Mouse (Mus musculus): Measurements from ENCODE around the gene Ap2a2. TPM values are rescaled to one million over a fixed set of nuclear protein-coding genes. Genes with fewer than 3 reads are reported as not detected.

Gene Ap2a2
- total RNA-seq (2021) = 10 to 100 TPM; 51.7 to 56.6 TPM
- long read RNA-seq, experiment 1, full-length matches to known transcripts = 104 of 169 reads
- long read RNA-seq, experiment 1, partial matches to known transcripts = 12 of 169 reads
- long read RNA-seq, experiment 1, other reads (novel, unspliced or antisense) = 53 of 169 reads
- long read RNA-seq, experiment 2, full-length matches to known transcripts = 66 of 109 reads
- long read RNA-seq, experiment 2, partial matches to known transcripts = 8 of 109 reads
- long read RNA-seq, experiment 2, other reads (novel, unspliced or antisense) = 35 of 109 reads

DNA sequence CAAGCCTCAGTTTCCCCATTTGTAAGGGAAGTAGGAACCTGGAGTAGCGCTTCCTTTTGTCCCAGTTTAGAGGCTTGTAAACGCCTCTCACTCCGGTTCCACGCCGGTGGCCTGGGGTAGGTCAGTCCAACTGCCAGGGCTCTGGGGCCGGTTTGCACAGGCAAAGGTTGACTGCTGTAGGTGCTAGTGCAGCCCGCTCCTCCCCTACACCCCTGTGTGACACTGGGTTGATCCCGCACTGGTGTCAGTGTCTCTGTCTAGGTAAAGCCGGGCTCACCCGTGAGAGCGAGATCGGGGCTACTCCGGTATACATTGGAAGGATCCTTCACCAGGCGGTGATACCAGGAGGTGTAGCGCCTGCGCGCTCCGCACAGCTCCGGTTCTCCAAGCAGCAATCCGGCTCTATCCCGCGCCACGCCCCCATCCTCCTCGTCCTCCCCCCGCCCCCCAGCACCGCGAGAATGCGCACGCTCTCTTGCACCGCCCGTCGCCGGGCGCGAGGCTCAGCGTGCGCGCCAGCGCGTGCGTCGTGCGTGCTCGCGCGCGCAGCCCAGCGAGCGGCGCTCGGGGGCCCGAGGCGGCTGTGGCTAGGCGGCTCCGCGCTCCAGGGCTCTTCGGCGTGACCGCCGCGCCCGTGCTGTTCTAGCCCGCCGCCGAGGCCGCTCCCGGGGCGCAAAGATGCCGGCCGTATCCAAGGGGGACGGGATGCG, at the start of gene Ap2a2:
Gene Ap2a2 (plus strand): TSS at position 492 of the 710 bp plus-strand sequence.
- DNase-seq (ENCODE audit: low spot score) = peak; percentile 85

DNA sequence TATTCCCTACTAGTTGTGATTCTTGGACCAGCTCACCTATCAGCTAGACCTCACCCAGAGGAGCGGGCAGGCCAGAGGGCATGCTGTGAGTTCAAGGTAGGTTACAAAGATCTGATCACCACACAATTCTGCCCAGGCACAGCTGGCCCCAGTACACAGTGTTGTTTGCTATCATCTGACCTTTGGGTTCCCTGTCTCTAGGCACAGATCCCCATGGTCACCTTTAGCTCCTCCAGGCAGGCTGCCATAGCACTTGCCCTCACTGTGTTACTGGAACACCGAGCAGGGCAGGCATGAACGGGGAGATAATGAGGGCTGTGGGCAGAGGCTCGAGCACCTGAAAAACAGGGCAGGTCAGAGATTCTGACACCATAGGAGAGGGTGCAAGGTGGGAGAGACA, 44.3 kb upstream of the Ap2a2 start:
- DNase-seq (ENCODE audit: low spot score) = no peak

DNA sequence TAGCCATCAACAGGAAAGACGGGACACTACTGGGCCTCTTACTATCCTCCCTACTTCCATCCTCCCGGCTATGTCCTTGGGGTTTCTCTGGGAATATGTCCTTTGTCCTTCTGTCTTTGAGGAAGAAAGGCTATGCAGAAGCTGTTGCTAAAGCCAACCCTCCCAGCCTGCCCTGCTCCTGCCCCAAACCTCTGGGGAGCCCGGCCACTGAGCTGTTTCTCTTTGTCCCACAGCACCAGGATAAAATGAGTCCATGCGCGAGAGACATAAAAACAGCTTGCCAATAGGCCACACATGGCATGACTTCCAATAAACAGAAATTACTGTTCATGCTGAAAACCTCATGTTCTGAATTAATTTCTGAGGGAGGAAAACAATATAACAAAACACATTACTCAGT, 43.7 kb upstream of the Ap2a2 start:
- no peak for DNase-seq (ENCODE audit: low spot score)

DNA sequence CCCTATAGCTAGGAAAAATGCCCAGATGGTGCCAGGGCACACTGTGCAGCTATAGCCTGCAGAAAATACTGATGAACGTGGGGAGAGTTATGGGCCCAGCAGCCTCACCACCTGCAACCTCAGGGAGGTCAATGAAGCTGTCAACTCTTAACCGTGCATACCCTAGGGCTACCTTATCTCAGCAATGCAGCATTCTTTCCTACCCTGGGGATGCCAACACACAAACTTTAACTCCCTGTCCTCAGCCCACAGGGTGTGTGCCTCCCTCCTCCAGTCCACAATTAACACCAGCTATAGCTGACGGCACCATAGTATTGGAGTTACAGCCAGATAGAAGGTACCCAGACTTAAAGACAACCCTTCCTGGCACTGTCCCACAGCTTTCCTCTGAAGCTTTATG, 43.0 kb upstream of the Ap2a2 start:
- DNase-seq (ENCODE audit: low spot score) = no peak

DNA sequence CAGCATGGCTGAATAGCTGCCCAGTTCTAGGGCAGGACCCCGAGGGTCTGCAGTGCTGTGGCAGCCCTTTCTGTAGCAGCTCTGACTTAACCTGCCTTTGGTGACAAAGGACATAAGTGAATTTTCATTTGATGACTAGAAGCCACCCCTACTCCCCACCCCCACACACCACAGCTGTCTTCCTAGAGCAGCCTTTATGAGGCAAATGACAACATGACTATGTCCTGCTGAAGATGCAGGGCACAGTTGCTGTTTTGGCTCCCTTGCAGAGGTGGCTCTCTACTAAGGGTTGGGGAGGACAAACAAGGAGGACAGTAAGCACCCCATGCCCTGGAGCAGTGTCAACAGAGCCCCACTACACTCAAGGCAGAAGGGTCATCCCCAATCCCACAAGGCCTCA, 42.2 kb upstream of the Ap2a2 start:
- no peak for DNase-seq (ENCODE audit: low spot score)

DNA sequence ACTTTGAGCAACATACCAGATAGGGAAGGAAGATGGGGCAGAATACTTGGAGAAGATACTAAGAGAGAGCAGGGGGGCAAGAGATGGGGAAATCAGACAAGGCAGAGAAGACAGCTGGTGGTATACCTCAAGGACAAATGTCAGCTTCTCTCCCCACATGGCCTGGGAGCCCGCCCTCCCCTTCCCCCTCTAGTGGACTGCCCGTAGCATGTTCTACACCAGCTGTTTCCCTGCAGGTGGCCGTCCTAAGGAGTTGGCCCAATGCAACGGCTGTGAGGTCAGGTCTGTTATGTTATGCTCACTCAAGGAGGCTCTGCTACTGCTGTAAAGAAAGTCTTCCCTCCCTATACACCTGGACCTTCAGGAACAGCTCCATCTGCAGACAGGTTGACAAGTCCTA, 39.0 kb upstream of the Ap2a2 start:
- DNase-seq (ENCODE audit: low spot score) = no peak

DNA sequence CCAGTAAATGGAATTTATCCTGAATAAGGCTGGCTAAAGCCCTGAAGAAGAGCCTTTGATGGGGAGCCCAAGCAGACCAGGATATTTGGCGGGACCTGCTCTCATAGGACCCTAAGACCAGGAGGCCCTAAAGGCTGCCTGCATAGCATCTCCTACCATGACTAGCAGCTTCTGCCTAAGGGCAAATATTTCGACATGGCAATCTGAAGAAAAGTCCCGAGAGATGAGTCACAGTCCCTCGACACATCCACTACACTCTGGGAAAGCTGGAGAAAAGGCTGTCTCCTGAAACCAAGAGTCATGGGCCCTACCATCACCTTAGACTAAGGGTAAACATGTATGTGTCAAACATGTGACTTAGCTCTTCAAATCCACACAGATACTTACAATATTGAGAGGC, 37.7 kb upstream of the Ap2a2 start:
- DNase-seq (ENCODE audit: low spot score) = no peak

DNA sequence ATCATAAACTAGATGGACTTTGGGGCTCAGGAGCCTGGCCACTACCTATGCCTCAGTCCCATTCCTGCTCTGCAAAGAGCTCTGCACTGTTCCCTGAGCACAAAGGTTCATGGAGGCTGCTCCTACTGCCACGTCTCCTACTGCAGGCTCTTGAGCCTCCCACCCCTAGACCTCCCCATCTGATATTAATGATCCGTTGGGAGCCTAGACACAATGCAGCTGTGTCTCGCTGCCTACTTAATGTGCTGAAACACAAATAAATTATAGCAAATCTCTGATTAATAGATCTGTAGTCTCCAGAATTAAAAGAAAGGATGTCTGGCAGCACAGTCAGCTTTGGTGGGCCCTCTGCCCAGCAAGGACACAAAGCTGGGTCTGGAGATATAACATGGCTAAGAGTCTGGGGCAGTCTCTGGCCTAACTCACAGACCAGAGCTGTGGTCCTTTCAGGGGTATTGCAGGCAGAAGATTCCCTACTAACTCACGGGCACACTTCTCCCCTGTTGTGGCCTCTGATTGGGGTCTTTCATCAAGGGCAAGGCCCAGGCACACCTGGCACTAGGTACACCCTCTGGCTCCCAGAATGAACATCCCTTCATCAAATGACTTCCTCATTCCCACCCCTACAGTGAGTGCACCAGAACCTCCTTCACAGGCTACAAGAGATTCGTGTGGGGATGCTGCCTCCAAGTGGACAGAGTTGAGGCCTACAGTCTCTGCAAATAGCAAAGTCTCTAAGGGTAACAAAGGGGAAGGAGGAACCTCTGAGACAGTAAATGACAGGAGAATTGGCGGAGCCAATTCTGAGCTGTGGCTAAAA, 37.0 kb upstream of the Ap2a2 start:
- DNase-seq (ENCODE audit: low spot score) = peak; percentile 79

DNA sequence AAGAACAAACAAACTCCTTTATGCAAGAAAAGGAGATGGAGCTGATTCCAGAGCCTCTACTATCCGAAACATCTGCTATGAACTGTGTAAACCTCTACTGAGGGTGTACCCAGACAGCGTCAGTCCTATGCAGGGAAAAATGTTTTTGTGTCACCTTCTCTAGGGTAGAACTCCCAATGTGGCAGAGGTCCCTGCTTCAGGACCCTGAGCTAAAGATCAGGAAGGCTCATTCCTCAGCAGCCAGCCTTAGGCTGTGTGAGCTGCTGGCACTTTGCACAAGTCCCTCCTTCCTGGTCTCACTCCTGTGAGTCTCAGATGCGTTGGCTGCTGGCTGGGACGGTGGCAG, 36.4 kb upstream of the Ap2a2 start:
- DNase-seq (ENCODE audit: low spot score) = no peak

DNA sequence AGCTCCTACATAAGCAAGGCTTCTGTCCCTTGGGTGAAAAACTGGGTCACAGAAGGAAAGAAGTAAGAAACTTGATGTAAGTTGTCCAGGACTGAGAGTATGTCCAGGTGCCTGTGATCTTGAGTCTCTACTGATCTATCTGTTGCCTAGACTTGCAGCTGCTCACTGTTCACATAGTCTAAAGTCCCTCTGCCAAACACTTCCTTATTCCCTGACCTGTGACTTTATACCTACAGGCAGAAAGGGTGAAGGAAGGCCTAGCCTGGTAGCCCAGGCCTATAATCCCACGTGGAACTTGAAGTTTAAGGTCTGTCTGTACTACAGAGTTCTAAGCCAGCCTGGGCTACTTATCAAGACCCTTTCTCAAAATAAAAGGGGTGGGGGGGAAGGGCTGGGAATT, 26.4 kb upstream of the Ap2a2 start:
- DNase-seq (ENCODE audit: low spot score) = no peak

DNA sequence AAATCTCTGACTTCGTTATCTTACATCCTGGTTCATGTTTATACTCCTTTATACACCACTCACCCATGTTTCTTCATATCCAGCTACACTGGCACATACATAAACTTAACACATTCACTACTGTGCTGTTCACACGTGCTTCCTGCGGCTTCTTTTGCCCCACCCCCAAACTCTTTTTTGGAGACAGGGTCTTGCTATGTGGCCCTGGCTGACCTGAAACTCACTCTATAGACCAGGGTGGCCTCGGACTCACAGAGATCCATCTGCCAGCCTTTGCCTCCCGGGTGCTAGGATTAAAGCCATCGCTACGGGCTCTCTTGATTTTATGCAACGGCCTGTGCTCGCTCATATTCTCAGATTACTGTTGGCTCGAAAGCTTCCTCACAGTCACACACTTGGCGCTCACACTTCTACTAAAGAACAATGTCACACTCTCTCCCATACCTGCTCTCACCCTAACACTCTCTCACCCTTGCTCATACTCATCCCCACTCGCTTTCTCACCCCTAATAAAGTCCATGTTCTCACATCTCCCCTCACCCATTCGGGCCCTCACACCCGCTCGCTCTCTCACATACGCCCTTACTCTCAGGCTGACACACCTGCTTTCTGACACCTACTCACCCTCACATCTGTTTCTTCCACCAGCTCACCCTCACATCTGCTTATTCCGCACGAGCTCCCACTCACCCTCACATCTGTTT, 23.0 kb upstream of the Ap2a2 start:
- DNase-seq (ENCODE audit: low spot score) = peak; percentile 19

DNA sequence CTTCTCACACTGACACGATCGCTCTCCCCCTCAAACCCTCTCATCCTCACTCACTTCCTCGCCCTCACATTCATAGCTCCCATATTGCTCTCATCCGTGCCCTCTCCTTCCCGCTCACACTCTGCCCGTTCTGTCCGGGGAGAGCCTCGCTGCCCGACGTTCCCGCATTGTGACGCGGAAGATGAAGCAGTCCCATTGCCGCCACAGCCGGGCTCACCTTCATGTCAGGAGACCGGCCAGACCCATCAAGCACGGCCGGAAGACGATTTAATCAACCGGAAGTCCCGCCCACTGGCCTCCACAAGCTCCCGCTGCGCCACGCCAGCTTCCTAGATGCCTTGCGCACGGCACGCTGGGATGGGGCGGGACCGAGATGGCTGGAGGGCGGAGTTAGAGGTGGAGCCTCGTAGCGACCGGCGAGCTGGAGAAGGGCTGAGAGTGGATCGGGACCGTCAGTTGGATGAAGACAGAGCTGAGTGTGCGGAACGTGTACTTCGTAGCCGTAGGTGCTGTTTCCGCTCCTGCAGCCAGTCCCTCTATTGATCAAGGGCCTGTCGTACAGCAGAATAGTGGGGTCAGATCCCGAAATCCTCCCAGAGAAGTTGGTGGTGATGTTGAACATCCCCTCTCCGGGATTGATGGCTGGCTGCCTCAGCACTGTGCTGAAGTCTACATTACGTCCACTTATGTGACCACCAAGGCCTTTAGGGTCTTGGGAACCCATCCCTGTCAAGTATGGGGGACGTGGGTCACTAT, 22.2 kb upstream of the Ap2a2 start, which contains the start of gene Chid1:
Gene Chid1 (minus strand): TSS at position 302 of the 756 bp plus-strand sequence.
- peak; percentile 99 for DNase-seq (ENCODE audit: low spot score)

DNA sequence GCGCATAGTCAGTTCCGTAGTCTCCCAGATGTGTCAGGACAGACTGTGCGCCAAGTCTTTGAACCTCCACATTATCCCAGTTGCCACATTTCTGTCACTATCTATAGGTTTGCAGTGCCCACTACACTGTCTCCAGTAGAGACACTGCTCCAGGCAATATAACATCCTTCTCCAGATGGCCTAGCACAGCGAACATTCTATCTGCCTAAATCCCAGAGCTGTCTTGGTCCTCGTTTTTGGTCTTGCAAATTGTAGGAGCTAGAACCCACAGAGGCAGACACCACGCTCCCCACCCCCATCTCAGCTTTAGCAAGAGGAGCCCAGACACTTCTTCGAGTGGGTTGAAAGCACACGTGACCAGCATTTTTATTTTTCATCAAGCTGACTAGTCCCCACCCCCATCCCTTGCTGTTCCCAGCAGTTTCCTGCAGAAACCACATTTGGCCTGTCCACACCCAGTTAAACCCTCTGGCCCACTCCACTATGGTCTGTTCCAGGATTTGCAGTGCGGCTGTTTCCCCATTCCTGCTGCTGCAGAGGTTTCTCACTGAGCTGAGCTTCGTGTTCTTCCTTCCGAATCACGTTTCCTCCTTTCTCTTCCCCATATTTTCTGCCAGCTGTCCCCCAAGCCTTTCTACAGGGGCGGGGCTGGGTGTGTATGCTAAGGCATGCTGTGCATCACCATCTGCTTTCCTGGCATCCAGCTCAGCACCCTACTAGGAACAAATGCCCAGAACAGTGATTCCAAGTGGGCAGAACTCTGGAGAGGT, 21.5 kb upstream of the Ap2a2 start:
- peak; percentile 73 for DNase-seq (ENCODE audit: low spot score)

DNA sequence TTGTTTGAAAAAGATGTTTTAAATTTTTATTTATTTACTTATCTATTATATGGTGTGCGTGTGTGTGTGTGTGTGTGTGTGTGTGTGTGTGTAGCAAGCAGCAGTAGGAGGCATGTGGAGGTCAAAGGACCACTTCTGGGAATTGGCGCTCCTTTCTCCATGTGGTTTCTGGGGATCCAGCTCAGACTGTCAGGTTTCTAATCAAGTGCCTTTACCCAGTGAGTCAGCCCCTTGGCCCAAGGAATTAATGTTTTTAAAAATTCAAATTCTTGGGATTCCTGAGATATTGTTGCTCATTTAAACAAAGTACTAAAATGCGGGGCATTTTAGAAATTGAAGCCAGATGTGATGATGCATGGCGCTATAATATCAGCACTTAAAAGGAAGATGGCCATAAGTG, 20.3 kb upstream of the Ap2a2 start:
- no peak for DNase-seq (ENCODE audit: low spot score)

DNA sequence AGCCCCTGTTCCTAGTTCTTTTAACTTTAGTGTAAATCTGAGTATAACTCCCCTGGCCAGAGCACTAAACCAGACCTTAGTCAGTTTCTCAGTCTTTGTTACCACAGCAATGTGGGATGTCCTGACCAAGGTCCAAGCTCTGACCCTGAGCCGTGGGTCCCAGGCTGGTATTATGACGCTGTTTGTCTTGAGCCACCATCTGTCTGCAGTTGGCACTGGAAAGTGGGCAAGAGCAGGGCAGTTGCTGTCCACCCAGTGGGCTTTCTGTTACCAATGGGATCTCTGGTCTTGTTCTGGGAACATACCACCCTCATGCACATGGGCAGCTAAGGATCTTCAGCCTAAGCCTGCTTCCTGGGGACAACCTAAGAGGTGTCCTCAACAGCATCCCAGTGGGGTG, 19.4 kb upstream of the Ap2a2 start:
- no peak for DNase-seq (ENCODE audit: low spot score)

DNA sequence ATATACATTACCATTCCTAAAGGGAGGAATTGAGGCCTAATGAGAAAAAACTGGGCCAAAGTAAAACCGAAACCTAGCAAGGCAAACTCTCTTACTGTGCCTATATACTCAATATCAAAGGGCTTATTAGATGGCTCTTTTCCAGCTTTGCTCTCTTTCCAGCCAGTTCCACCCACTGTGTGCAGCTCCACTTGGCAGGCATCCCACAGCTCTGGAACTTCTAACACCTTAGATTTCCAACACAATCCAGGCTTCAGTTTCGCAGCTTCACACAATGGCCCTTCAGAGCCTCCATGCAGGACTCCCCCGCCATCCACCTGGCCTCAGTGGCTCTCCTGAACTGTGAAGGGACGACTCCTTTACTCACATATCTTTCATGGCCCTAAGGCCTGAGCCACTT, 17.3 kb upstream of the Ap2a2 start:
- no peak for DNase-seq (ENCODE audit: low spot score)

DNA sequence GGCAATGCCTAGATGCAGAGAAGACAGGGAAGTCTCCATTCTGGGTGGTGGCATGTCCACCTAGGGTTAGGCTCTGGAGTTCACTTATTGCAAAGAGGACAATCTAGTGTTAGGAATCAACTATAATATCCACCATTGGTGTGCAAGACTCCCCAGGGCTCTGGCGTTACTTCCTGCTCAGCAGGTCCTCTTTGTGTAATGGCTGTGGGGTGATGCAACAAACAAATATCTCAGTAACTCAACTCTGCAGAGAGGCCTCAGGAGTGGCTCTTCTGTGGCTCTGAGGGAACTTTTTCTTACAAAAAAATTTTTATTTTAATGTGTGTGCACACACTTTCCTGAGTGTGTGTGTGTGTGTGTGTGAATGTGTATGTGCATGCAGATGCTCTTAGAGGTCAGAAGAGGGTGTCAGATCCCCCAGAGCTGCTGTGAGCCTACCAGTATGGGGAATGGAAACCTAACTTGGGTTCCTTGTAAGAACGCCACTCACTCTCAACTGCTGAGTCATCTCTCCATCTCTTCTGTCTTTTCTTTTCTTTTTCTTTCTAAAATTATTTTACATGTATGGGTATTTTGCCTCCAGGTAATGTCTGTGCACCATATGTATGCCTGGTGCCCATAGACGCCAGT, 12.4 kb upstream of the Ap2a2 start:
- no peak for DNase-seq (ENCODE audit: low spot score)

DNA sequence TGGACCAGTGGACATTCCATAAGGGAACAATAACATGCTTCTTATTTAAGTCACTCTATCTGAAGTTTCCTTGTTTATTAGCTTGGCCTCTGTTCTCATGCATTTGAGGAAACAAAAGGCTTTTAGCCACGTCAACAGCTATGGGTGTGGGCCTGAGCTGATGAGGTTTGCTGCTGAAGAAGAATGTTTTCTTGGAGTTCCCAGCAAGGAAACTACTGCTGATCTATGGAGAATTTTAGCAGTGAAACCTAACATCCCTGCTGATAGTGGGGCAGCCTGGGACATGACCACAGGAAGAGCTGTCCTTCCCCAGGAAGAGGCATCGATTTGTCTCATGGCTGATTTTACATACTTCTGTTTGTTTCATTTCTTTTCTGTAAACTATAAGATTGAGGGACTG, 11.5 kb upstream of the Ap2a2 start:
- DNase-seq (ENCODE audit: low spot score) = no peak

DNA sequence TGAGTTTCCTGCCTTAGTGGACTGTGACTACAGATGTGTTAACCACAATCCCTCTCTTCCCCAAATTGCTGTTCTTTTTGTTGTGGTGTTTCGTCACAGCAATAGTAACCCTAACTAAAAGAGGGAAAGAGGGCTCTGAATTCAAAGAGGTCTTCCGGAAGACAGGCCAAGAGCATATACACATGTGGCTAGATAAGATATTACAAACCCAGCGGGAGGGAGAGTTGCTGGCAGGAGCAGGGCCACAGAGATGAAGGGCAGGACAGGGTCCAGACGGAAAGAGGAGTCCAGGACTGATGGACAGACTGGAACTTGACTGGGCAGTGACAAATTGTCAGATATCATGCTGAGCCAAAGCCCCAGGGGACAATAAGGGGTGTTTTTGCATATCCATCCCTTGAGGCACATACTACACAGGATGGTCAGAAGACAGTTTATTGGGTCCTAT, 3.6 kb upstream of the Ap2a2 start:
- DNase-seq (ENCODE audit: low spot score) = no peak

DNA sequence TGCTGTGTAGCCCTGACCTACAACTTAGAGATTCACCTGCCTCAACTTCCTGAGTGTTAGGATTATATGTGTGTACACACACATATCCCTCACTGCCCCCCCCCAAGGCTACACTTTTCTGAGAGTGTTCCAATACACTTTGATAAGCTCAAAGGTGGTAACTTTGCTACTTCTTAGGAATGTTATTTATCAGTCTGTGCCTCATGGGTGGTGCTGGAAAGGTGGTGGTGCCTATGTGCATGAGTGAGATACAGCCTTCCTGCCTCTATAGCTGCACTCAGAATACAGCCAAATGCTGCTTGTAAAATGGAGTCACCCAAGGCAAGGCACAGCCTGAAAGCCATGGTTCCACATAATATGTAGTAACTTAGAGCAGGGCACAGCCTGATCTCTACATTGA, 3.0 kb upstream of the Ap2a2 start:
- no peak for DNase-seq (ENCODE audit: low spot score)

Measured in gastrocnemius, adult 18-20 months (tissue).